Mouse (Mus musculus): ENCODE data around the gene Dctpp1.

Gene Dctpp1

DNA sequence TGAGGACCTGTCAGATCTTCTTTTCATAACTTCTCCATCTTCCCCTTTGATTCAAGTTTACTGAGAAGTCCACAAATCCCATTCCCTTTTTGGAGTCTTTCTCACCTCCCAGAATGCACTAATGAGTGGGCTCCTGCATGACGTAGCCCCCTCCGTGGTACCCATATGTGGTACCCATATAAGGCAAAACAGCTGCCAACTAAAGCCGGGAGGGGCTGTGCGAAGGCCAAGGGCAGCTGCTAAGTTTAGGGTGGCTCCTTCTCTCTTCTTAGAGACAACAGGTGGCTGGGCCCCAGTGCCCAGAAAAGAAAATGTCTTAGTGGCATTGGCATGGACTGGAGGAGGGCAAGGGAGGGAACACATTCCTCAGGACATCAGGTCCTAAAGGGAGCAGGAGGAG, 50.2 kb downstream of the Dctpp1 start:
- in situ Hi-C loops (cut with MboI, MseI), result no loop called here

DNA sequence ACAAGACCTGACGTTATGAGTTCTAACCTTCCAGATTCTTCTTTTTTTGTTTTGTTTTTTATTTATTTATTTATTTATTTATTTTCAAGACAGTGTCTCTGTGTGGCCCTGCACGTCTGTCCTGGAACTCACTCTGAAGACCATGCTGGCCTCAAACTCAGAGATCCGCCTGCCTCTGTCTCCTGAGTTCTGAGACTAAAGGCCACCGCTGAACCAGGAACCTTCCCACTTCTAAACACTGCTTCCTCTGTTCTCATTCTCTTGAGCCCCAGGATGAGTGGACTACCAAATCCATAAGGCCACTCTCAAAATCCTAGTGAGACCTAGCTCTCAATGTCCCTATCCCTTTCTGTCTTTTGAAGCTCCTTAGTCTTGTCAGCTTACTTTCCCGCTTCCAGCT, 50.7 kb downstream of the Dctpp1 start:
- in situ Hi-C loops (cut with MboI, MseI), result no loop called here

DNA sequence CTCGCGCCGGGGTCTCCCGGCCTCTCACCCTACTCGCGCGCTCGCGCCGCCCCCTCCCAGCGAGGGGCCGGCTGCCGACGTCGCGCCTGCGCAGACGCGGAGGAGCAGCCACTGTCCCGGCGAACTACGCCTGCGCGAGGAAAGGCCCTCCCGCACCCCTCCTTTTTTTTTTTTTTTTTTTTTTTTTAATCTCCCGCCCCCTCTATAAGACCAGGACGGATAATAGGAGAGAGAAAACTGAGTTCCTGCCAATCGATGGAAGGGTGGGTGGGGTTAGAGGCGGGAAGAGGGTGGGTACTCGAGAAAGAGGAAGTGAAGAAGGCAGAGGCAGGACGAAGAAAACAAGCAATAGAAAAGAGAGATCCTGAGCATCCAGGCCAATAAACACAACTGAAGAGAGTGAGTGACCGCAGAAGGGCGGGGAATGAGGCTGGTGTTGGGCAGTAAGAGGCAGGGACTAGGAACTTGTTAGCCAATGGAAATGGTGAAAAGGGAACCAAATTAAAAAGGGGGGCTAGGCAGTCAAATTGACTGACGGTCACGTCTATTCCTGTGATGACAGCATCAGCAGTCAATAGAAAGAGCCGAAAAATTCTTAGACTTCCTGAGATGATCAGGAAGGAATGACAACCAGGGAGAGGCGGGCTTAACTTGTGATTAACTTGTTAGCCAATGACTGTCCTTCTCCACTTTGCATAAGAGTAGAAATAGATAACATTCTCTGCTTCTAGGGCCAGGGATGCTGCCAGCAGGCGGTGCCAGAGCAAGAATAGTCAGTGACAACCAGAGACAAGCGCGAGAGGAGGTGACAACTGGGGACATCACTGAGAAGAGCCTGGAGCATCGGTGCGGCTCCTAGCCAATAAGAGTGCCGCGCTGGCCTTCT, 51.7 kb downstream of the Dctpp1 start, which contains the start of gene Mylpf:
Mylpf (plus strand) TSS at position 338 of the 886 bp plus-strand sequence.
- in situ Hi-C loops (cut with MboI, MseI), result no loop called here

DNA sequence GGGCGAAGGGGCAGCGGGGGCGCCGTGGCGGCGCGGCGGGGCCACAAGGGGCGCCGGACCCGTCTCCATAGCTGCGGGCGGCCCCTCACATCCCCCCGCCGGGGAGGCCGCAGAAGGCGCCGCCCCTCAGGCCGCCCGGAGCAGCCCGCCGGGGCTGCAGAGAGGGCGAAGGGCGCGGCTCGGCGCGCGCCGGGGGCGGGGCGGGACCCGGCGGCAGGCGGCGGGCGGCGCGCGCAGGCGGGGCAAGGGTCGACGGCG, 52.3 kb downstream of the Dctpp1 start, which contains the start of gene Tbc1d10b:
Tbc1d10b (minus strand) TSS at position 174 of the 258 bp plus-strand sequence.
- in situ Hi-C loops (cut with MboI, MseI), result no loop called here

DNA sequence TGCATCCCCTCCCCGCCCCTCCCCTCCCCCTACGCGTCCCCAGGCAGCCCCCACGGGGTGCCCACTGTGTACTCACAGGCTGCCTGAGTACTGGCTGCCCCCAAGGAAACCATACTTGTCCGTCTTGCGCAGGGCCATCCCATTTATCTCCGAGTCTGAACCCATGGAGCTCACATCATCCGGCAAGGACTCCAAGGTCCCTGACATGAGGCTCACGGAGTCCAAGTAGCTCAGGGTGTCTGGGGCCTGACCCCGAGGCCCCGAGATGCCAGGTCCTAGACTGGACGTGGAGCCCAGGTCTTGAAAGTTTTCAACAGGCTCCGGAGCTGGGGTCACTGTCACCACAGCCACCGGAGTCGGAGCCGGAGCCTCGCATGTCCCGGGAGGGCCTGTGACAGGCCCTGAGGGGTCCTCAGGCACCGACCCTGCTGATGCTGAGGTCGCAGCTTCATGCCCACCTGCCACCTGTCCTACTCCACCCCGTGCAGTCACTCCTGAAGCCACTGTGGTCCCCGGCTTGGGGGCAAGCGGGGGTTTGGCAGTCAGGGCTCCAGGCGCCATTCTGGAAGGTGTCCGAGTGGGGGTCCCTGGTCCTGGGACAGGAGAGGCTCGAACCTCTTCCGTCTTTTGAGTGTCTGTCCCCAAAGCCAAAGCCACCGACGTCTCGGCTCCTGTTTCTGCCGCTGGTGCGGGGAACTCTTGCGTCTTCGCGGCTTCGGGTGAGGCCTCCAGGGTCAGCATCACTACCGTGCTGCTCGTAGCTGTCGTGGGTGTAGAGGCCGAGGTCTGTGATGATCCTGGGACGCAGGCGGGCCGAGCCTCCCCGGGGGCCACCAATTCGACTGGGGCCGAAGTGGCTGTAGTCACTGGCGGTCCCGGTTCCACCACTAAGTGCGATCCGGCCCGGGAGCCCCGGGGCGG, 52.9 kb downstream of the Dctpp1 start:
- in situ Hi-C loops (cut with MboI, MseI), result no loop called here

All from regulatory T cell (primary cell).